Mouse (Mus musculus) neural tube, embryonic 12.5 days (tissue): Measurements from ENCODE around the gene Plekhs1. TPM values are rescaled to one million over a fixed set of nuclear protein-coding genes. Genes with fewer than 3 reads are reported as not detected.

ENCODE experiments used
- ATAC-seq: fragments of 200-750 bp; cut with Nextera tagmentation; 2 replicates; pipeline ENCODE4 v1.8.0; 2017; ENCODE audit warnings: low read depth, mild to moderate bottlenecking, moderate TSS enrichment, moderate library complexity; ENCODE audit not compliant: low FRiP score
- H3K27ac ChIP-seq: fragments of 300-500 bp; sonication (generic); 2 replicates; pipeline ENCODE4 v1.5.1; 2016
- H3K27me3 ChIP-seq: fragments of 300-500 bp; sonication (generic); replicated peaks from 2 replicates; pipeline ENCODE4 v1.6.1; 2016; ENCODE audit warnings: mild to moderate bottlenecking
- H3K36me3 ChIP-seq: fragments of 300-500 bp; sonication (generic); 2 replicates; pipeline ENCODE4 v1.6.1; 2016; ENCODE audit warnings: mild to moderate bottlenecking
- H3K4me1 ChIP-seq: fragments of 300-500 bp; sonication (generic); 2 replicates; pipeline ENCODE4 v1.6.1; 2016
- H3K4me2 ChIP-seq: fragments of 300-500 bp; sonication (generic); replicated peaks from 2 replicates; pipeline ENCODE4 v1.6.1; 2016; ENCODE audit warnings: mild to moderate bottlenecking
- H3K4me3 ChIP-seq: fragments of 300-500 bp; sonication (generic); 2 replicates; pipeline ENCODE4 v1.5.1; 2016
- H3K9ac ChIP-seq: fragments of 300-500 bp; sonication (generic); 2 replicates; pipeline ENCODE4 v1.6.1; 2016; ENCODE audit warnings: mild to moderate bottlenecking
- H3K9me3 ChIP-seq: fragments of 300-500 bp; sonication (generic); 2 replicates; pipeline ENCODE4 v1.6.1; 2016; ENCODE audit warnings: mild to moderate bottlenecking
- WGBS: fragments of 180-500 bp; shearing (Covaris S2); methylation state at CpG from one replicate; pipeline ENCODE4 v1.1.7; 2016; 5-methylcytosine and 5-hydroxymethylcytosine counted together
- polyA plus RNA-seq: library from polyadenylated mRNA; unstranded; fragments of >200 nt; fragmentation: Nextera tagmentation; extraction: Ambion mirVana; gene quantifications from 2 replicates; pipeline ENCODE4 v1.2.1, GENCODE M21; 2016

The Plekhs1 gene
- polyA plus RNA-seq, 1 experiment from 2014 or later, result 0.15 TPM

DNA sequence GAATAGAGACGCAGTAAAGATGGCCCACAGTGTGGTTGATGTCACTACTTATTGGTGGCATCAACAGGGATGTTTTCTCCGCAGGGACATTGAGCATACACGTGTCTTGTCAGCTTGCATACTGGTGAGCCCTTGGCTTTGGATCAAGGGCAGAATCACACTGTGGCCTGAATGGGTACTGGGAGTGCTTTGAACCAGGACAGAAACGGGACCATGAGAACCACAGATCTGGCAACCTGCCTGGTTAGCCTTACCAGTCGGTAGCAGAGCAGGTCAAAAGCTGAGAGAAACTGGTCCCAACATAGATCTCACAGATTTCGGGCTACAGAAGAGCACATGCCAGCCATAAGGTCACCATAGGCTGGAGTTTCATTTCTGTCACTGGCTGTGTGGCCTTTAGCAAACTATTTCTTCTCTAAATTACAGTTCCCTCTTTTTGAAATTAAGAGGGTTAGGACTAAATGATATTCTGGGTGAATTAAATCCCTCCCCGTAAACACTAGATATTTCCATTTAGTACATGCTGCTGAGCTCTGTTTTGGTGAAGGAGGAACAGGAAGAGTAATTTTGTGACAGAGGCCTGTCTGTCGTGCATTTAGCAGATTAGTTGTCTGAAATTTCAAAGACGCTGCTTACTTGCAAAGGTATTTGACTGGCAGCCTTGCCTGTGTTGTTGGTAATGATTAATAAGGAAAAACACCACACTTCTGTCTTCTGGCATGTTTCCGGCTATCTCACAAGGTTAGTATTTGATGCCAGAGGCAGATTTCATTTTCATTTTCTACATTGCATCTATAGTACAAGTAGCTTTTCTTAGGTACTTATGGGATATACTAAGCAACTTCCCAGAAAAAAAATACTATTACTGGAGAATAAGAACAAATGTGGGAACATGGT lies 2.0 kb upstream of the Plekhs1 start:
- Histone ChIP-seq H3K9me3 (no peaks in the 10 kb centered on the region), H3K4me2 (no peak overlapping the region), H3K27ac (no peak overlapping the region), H3K4me3 (no peak overlapping the region), H3K4me1 (no peaks in the 10 kb centered on the region), H3K9ac (no peak overlapping the region), H3K27me3 (no peaks in the 10 kb centered on the region), H3K36me3 (no peaks in the 10 kb centered on the region)
- no peak for ATAC-seq
- WGBS, result 89% methylated on average over 10 of the region's 10 CpGs

GRCm38 (mm10) chr19:56460241-56460640 lies 1.2 kb upstream of the Plekhs1 start:
- no peak overlapping the region for H3K9ac ChIP-seq
- WGBS, result 89% methylated on average over 2 of the region's 2 CpGs
- no peak for ATAC-seq
- H3K36me3 ChIP-seq, result no peaks in the 10 kb centered on the region
- no peak overlapping the region for H3K27ac ChIP-seq
- no peaks in the 10 kb centered on the region for H3K27me3 ChIP-seq
- no peaks in the 10 kb centered on the region for H3K4me1 ChIP-seq
- H3K4me2 ChIP-seq, result no peak overlapping the region
- no peaks in the 10 kb centered on the region for H3K9me3 ChIP-seq
- no peak overlapping the region for H3K4me3 ChIP-seq

GRCm38 (mm10) chr19:56462786-56463185 lies 1.3 kb downstream of the Plekhs1 start:
- H3K4me1 ChIP-seq, result no peaks in the 10 kb centered on the region
- H3K36me3 ChIP-seq, result no peaks in the 10 kb centered on the region
- no peak overlapping the region for H3K4me3 ChIP-seq
- 75% methylated on average over 4 of the region's 4 CpGs for WGBS
- H3K27me3 ChIP-seq, result no peaks in the 10 kb centered on the region
- no peaks in the 10 kb centered on the region for H3K9me3 ChIP-seq
- H3K4me2 ChIP-seq, result no peak overlapping the region
- H3K27ac ChIP-seq, result no peak overlapping the region
- no peak for ATAC-seq
- no peak overlapping the region for H3K9ac ChIP-seq

- Histone ChIP-seq H3K4me2 (no peak overlapping the region), H3K4me1 (no peaks in the 10 kb centered on the region), H3K4me3 (no peak overlapping the region), H3K27me3 (no peaks in the 10 kb centered on the region), H3K9me3 (no peaks in the 10 kb centered on the region), H3K27ac (no peak overlapping the region), H3K9ac (no peak overlapping the region), H3K36me3 (no peaks in the 10 kb centered on the region)
- 84% methylated on average over 8 of the region's 8 CpGs for WGBS
- ATAC-seq, result no peak
Measured at GRCm38 (mm10) chr19:56466486-56466885, 5.0 kb downstream of the Plekhs1 start.

DNA sequence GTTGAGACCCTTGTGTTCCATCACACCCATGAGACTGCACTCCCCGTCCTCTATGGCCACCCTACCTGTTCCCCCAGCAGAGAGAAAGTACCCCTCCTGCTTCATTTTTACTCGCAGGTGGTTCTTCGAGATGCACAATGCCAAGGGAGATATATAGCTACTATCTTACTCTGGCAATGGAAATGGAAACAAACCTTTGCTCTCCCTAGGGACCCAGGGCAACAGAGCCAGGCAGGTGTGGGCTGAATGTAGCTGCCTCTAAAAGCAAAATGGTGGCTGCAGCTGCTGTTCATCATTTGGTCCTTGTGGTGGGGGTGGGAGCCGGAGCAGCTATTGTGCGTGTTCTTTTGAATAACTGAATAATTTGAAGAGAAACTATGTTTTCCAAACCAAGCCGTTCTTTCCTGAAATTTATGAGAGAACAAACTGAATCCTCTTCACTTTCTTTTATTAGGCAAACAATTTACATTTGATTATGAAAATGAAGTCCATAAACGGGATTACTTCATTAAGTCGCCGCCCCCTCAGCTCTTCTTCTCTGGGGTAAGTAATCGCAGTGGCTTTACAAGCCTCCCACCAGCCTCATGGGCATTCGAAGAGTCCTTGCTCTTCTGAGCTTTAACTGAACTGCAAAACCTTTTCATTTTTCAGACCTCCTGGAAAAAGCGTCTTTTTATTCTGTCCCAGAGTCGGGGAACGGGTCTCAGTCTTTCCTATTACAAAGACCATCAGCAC lies 9.0 kb downstream of the Plekhs1 start:
- WGBS, result 79% methylated on average over 14 of the region's 14 CpGs
- Histone ChIP-seq H3K36me3 (no peaks in the 10 kb centered on the region), H3K4me1 (no peaks in the 10 kb centered on the region), H3K4me2 (no peak overlapping the region), H3K27me3 (no peaks in the 10 kb centered on the region), H3K4me3 (no peak overlapping the region), H3K9ac (no peak overlapping the region), H3K27ac (no peak overlapping the region), H3K9me3 (no peaks in the 10 kb centered on the region)
- no peak for ATAC-seq

DNA sequence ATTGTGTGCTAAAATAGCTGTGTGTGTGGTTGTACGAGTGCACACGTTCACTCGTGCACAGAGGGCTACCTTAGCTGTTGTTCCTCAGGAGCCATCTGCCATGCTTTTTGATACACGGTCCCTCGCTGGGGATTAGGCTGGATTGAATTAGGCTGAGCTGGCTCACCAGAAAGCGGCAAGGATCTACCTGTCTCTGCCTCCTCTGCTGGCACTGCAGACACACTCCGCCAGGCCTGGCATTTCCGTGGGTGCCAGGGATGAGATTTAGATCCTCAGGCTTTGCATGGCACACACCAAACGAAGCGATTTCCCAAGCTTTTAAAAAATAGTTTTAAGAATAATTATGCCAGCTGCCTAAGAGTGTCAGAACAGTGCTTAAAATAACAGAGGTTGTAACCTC lies 10.5 kb downstream of the Plekhs1 start:
- Histone ChIP-seq H3K27me3 (no peaks in the 10 kb centered on the region), H3K27ac (no peak overlapping the region), H3K4me3 (no peak overlapping the region), H3K9ac (no peak overlapping the region), H3K4me2 (no peak overlapping the region), H3K36me3 (no peaks in the 10 kb centered on the region), H3K9me3 (no peaks in the 10 kb centered on the region), H3K4me1 (no peaks in the 10 kb centered on the region)
- ATAC-seq, result no peak
- 82% methylated on average over 10 of the region's 10 CpGs for whole genome bisulfite sequencing

DNA sequence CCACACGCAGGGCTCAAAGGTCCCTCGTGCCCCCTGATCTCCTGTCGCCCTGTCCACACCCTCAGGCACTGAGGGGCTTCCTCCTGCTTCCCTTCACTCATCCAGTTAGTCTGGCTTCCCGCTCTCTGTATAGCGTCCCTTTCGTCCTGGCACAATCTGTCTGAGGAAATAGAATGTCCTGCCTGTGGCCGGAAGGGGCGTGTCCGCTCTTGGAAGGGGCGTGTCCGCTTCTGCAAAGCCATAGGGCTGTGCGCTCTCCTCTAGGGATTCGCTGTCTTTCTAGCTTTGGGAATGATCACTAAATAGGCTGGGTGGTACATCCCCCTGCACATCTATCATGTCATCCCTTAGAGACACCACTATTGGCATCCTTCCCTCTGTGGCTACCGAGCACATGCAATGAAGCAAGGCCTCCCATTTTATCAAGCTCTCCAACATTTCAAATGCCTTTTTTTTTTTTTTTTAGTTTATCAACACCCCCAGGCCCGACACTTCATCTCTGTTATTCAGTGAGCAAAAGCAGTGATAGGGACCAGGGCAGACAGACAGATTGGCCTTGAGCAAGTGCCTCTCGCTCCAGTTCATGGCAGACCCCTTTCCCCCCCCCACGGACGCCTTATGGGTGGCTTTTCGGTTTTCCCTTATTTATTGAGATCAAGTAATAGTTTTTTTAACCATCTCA lies 13.6 kb downstream of the Plekhs1 start:
- no peak for ATAC-seq
- 53% methylated on average over 19 of the region's 19 CpGs for WGBS
- H3K9me3 ChIP-seq, result no peaks in the 10 kb centered on the region

GRCm38 (mm10) chr19:56476546-56476945 lies 15.1 kb downstream of the Plekhs1 start:
- ATAC-seq, result no peak
- Histone ChIP-seq H3K4me1 (no peaks in the 10 kb centered on the region), H3K36me3 (no peaks in the 10 kb centered on the region), H3K9me3 (no peaks in the 10 kb centered on the region), H3K9ac (no peak overlapping the region), H3K4me3 (no peak overlapping the region), H3K27ac (no peak overlapping the region), H3K4me2 (no peak overlapping the region), H3K27me3 (no peaks in the 10 kb centered on the region)
- 28% methylated on average over 2 of the region's 2 CpGs for WGBS

More for the DNA sequence above, 13.6 kb downstream of the Plekhs1 start:
- H3K27me3 ChIP-seq, result no peaks in the 10 kb centered on the region
- H3K9ac ChIP-seq, result no peak overlapping the region
- no peaks in the 10 kb centered on the region for H3K4me1 ChIP-seq
- no peak overlapping the region for H3K27ac ChIP-seq
- H3K4me2 ChIP-seq, result peak overlapping the region; percentile 23; the same call in 1 of the 2 replicates
- no peaks in the 10 kb centered on the region for H3K36me3 ChIP-seq
- no peak overlapping the region for H3K4me3 ChIP-seq

DNA sequence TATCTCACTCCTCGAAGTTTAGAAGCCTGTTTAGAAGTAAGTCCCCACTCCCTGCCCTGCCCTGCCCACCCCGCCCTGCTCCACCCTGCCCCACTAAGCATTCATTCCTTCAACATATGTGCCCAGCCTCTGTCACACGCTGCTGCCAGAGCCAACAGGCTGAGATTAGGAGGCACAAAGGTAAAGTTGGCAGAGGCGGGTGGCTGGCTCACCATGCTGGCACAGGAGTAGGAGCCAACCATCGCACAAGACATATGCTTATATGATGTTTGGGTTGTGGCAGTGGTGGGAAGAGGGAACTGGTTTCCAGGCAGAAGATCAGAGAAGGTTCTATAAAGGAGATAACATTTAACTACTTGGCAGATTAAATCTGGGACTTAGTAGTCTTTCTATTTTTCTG lies 15.8 kb downstream of the Plekhs1 start:
- no peaks in the 10 kb centered on the region for H3K4me1 ChIP-seq
- no peak overlapping the region for H3K9ac ChIP-seq
- no peaks in the 10 kb centered on the region for H3K9me3 ChIP-seq
- 78% methylated on average over 5 of the region's 5 CpGs for WGBS
- ATAC-seq, result no peak
- H3K27me3 ChIP-seq, result no peaks in the 10 kb centered on the region
- no peak overlapping the region for H3K4me3 ChIP-seq
- no peaks in the 10 kb centered on the region for H3K36me3 ChIP-seq
- no peak overlapping the region for H3K4me2 ChIP-seq
- no peak overlapping the region for H3K27ac ChIP-seq

DNA sequence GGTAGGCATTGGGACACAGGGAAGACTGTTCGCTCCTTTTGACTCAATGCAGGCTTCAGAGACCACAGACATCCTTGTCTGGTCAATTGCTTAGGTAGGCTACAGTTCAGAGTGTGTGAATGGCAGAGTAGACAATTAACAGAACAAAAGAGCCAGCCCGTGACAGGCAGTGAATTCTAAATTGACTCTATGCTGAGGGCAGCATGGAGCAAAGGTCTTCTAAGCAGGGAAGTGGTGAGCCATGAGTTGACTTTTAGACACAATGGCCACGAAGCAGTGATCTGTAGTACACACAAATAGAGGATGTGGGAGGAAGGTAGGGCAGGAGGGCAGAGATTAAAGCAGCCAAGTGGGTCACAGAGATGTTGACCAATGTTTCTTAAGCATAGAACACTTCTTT lies 16.4 kb downstream of the Plekhs1 start:
- Histone ChIP-seq H3K27ac (no peak overlapping the region), H3K4me3 (no peak overlapping the region), H3K4me1 (no peaks in the 10 kb centered on the region), H3K9ac (no peak overlapping the region), H3K9me3 (no peaks in the 10 kb centered on the region), H3K4me2 (no peak overlapping the region), H3K36me3 (no peaks in the 10 kb centered on the region), H3K27me3 (no peaks in the 10 kb centered on the region)
- 36% methylated on average over 3 of the region's 3 CpGs for WGBS
- ATAC-seq, result no peak

DNA sequence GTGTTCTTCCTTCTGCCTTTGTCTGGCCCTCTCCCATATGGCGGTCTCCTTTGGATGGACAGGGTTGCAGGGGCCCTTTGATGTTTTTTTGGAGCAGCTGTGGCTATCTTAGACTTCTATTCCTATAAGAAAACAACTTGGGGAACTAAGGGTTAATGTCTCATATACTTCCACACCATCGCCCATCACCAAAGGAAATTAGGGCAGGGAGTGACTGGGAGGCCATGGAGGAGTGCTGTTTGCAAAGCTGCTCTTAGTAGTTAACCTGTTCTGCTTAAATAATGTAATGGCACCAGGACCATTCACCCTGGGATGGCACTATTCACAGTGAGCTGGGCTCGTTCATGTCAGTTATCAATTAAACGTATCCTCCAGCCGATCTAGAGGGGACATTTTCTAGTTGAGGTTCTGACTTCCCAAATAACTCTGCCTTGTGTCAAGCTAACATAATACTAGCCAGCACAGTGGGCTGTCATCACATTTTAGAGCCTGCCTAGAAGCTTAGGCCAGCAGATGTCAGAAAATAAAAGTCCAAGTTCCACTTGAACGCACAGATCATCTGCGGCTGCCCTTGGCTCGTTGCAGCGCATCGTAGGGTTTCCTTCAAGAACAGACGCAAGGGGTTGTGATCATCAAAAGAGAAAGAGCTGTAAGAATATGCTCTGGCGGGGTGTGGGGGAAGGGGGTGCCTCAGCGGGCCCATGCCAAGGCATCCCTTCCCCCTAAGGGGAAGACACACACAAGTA lies 23.4 kb downstream of the Plekhs1 start:
- Histone ChIP-seq H3K27ac (no peak overlapping the region), H3K27me3 (no peaks in the 10 kb centered on the region), H3K4me3 (no peak overlapping the region), H3K4me2 (no peak overlapping the region), H3K9me3 (no peaks in the 10 kb centered on the region), H3K9ac (no peak overlapping the region), H3K36me3 (no peaks in the 10 kb centered on the region), H3K4me1 (peaks cover 10% of the 10 kb centered on the region; the same call in 1 of the 2 replicates)
- 45% methylated on average over 13 of the region's 13 CpGs for WGBS
- no peak for ATAC-seq
